Mouse (Mus musculus): ENCODE data around the gene Igf1r. TPM values are rescaled to one million over a fixed set of nuclear protein-coding genes. Genes with fewer than 3 reads are reported as not detected.

Igf1r gene
- polyA plus RNA-seq, 1 experiment from 2014 or later = 15.9 TPM

DNA sequence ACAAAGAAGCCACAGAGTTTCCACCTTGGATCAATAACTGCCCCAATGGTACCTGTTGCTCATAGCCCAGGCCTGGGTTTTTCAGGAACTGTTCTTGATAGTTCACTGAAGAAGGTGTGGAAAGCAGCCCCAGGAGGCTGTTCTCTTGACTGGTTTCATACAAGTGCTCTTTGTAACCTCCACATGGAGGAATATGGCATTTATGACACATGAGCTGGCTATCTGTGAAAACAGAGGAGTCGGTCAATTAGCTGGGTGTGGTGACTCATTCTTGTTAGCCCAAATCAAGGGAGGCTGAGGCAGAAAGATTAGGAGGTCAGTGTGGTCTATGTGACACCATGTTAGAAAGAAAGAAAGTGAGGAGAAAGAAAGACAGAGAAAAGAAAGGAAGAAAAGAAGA is 5.7 kb upstream of the Igf1r start:
- TF ChIP-seq CTCF (IDR thresholded peaks at IDR 0.05) (no peak), EP300 (IDR thresholded peaks at IDR 0.05) (no peak)
- ATAC-seq (no peak), DNase-seq (ENCODE audit: low spot score) (no peak)
- 88% methylated on average over 1 of the region's 1 CpGs for WGBS
- no peaks in the 10 kb centered on the region for H3K27me3 ChIP-seq (replicated peaks; ENCODE audit: insufficient read depth, low read length)
- H3K4me2 ChIP-seq (replicated peaks; ENCODE audit: low read depth, low read length) = no peak overlapping the region
- no peak overlapping the region for H3K4me3 ChIP-seq (ENCODE audit: low read depth, low read length)
- no peak overlapping the region for H3K9ac ChIP-seq (replicated peaks; ENCODE audit: low read depth)
- no peak overlapping the region for H3K27ac ChIP-seq (ENCODE audit: low read length)
- no peaks in the 10 kb centered on the region for H3K36me3 ChIP-seq (ENCODE audit: insufficient read depth, low read length)
- H3K9me3 ChIP-seq (ENCODE audit: low read length) = no peaks in the 10 kb centered on the region
- no peaks in the 10 kb centered on the region for H3K4me1 ChIP-seq (ENCODE audit: insufficient read depth, low read depth, low read length)

GRCm38 (mm10) chr7:67950346-67950814 is 2.2 kb upstream of the Igf1r start:
- TF ChIP-seq EP300 (IDR thresholded peaks at IDR 0.05) (no peak), CTCF (IDR thresholded peaks at IDR 0.05) (no peak)
- peak overlapping the region; percentile 98 for H3K27ac ChIP-seq (ENCODE audit: low read length)
- H3K36me3 ChIP-seq (ENCODE audit: insufficient read depth, low read length) = no peaks in the 10 kb centered on the region
- H3K9me3 ChIP-seq (ENCODE audit: low read length) = no peaks in the 10 kb centered on the region
- under 1% methylated on average over 24 of the region's 24 CpGs for WGBS
- no peaks in the 10 kb centered on the region for H3K27me3 ChIP-seq (replicated peaks; ENCODE audit: insufficient read depth, low read length)
- peak overlapping the region; percentile 96 for H3K4me2 ChIP-seq (replicated peaks; ENCODE audit: low read depth, low read length)
- DNase-seq (ENCODE audit: low spot score) (peak; percentile 57), ATAC-seq (no peak)
- H3K4me3 ChIP-seq (ENCODE audit: low read depth, low read length) = peak overlapping the region; percentile 89
- peak overlapping the region; percentile 93; the same call in 1 of the 2 replicates for H3K9ac ChIP-seq (replicated peaks; ENCODE audit: low read depth)
- peaks cover 7% of the 10 kb centered on the region for H3K4me1 ChIP-seq (ENCODE audit: insufficient read depth, low read depth, low read length)

GRCm38 (mm10) chr7:67950815-67951531 is 1.7 kb upstream of the Igf1r start:
- DNase-seq (ENCODE audit: low spot score) (peak; percentile 91), ATAC-seq (peak; percentile 76)
- Histone ChIP-seq H3K9ac (replicated peaks; ENCODE audit: low read depth) (peak overlapping the region; percentile 93), H3K27ac (ENCODE audit: low read length) (peak overlapping the region; percentile 98), H3K36me3 (ENCODE audit: insufficient read depth, low read length) (no peaks in the 10 kb centered on the region), H3K4me3 (ENCODE audit: low read depth, low read length) (peak overlapping the region; percentile 89), H3K4me1 (ENCODE audit: insufficient read depth, low read depth, low read length) (peaks cover 7% of the 10 kb centered on the region), H3K4me2 (replicated peaks; ENCODE audit: low read depth, low read length) (peak overlapping the region; percentile 96), H3K27me3 (replicated peaks; ENCODE audit: insufficient read depth, low read length) (no peaks in the 10 kb centered on the region), H3K9me3 (ENCODE audit: low read length) (no peaks in the 10 kb centered on the region)
- TF ChIP-seq CTCF (IDR thresholded peaks at IDR 0.05) = peak; percentile 91
- no peak for TF ChIP-seq EP300 (IDR thresholded peaks at IDR 0.05)
- WGBS = 3% methylated on average over 51 of the region's 71 CpGs

DNA sequence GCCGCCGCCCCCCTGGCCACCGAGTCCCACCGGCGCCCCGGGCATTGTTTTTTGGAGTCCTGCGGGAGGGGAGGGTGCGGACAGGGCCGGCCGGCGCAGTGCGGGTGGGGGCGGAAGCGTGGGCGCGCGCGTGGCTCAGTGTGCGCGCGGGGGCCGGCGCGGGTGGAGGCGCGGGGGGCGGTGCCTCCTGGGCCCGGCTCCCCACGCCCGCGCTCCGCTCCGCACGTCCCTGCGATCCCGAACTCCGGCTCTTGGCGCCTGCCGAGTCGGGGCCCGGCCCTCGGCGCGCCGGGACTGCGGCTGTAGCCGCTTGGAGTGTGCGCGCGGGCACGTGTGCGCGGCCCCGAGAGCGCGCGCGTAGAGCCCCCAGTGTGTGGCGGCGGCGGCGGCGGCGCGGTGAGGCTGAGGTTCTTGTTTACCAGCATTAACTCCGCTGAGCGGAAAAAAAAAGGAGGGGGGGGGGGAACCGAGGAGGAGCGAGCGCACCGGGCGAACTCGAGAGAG is 1.0 kb upstream of the Igf1r start:
- WGBS = under 1% methylated on average over 42 of the region's 73 CpGs
- peak overlapping the region; percentile 96 for H3K4me2 ChIP-seq (replicated peaks; ENCODE audit: low read depth, low read length)
- peak overlapping the region; percentile 89 for H3K4me3 ChIP-seq (ENCODE audit: low read depth, low read length)
- H3K9ac ChIP-seq (replicated peaks; ENCODE audit: low read depth) = peak overlapping the region; percentile 93
- peaks cover 10% of the 10 kb centered on the region for H3K4me1 ChIP-seq (ENCODE audit: insufficient read depth, low read depth, low read length)
- TF ChIP-seq EP300 (IDR thresholded peaks at IDR 0.05) (no peak), CTCF (IDR thresholded peaks at IDR 0.05) (no peak)
- H3K9me3 ChIP-seq (ENCODE audit: low read length) = no peaks in the 10 kb centered on the region
- ATAC-seq (peak; percentile 91), DNase-seq (ENCODE audit: low spot score) (peak; percentile 97)
- peak overlapping the region; percentile 98 for H3K27ac ChIP-seq (ENCODE audit: low read length)
- H3K27me3 ChIP-seq (replicated peaks; ENCODE audit: insufficient read depth, low read length) = no peaks in the 10 kb centered on the region
- no peaks in the 10 kb centered on the region for H3K36me3 ChIP-seq (ENCODE audit: insufficient read depth, low read length)

GRCm38 (mm10) chr7:67952036-67952681 is 468 bp upstream of the Igf1r start:
- DNase-seq (ENCODE audit: low spot score) (peak; percentile 93), ATAC-seq (peak; percentile 63)
- Histone ChIP-seq H3K9ac (replicated peaks; ENCODE audit: low read depth) (peak overlapping the region; percentile 93), H3K4me1 (ENCODE audit: insufficient read depth, low read depth, low read length) (peaks cover 10% of the 10 kb centered on the region), H3K27me3 (replicated peaks; ENCODE audit: insufficient read depth, low read length) (no peaks in the 10 kb centered on the region), H3K9me3 (ENCODE audit: low read length) (no peaks in the 10 kb centered on the region), H3K36me3 (ENCODE audit: insufficient read depth, low read length) (no peaks in the 10 kb centered on the region), H3K27ac (ENCODE audit: low read length) (peak overlapping the region; percentile 98), H3K4me2 (replicated peaks; ENCODE audit: low read depth, low read length) (peak overlapping the region; percentile 96), H3K4me3 (ENCODE audit: low read depth, low read length) (peak overlapping the region; percentile 89)
- TF ChIP-seq EP300 (IDR thresholded peaks at IDR 0.05) (no peak), CTCF (IDR thresholded peaks at IDR 0.05) (no peak)
- WGBS = 1% methylated on average over 78 of the region's 91 CpGs

- Histone ChIP-seq H3K9me3 (ENCODE audit: low read length) (no peaks in the 10 kb centered on the region), H3K4me3 (ENCODE audit: low read depth, low read length) (peak overlapping the region; percentile 89), H3K4me2 (replicated peaks; ENCODE audit: low read depth, low read length) (peak overlapping the region; percentile 96), H3K4me1 (ENCODE audit: insufficient read depth, low read depth, low read length) (peaks cover 14% of the 10 kb centered on the region), H3K9ac (replicated peaks; ENCODE audit: low read depth) (peak overlapping the region; percentile 93), H3K27me3 (replicated peaks; ENCODE audit: insufficient read depth, low read length) (no peaks in the 10 kb centered on the region), H3K27ac (ENCODE audit: low read length) (peak overlapping the region; percentile 98; the same call in 1 of the 2 replicates), H3K36me3 (ENCODE audit: insufficient read depth, low read length) (no peaks in the 10 kb centered on the region)
- DNase-seq (ENCODE audit: low spot score) (no peak), ATAC-seq (no peak)
- under 1% methylated on average over 22 of the region's 23 CpGs for WGBS
- TF ChIP-seq CTCF (IDR thresholded peaks at IDR 0.05) (no peak), EP300 (IDR thresholded peaks at IDR 0.05) (no peak)
Measured at GRCm38 (mm10) chr7:67953764-67954242, 1.2 kb downstream of the Igf1r start.
